Mouse (Mus musculus): ENCODE measurements around the gene Zfp827. TPM values are rescaled to one million over a fixed set of nuclear protein-coding genes. Genes with fewer than 3 reads are reported as not detected.

The Zfp827 gene
- 10 to 100 TPM; 18.4 to 20.2 TPM for total RNA-seq (2021)
- long read RNA-seq, experiment 1, partial matches to known transcripts: 0 of 5 reads
- long read RNA-seq, experiment 1, other reads (novel, unspliced or antisense): 5 of 5 reads
- long read RNA-seq, experiment 2, partial matches to known transcripts: 0 of 8 reads
- long read RNA-seq, experiment 2, other reads (novel, unspliced or antisense): 8 of 8 reads

- intact Hi-C loops (cut with DNase I): loop anchor here (2.0 to 10.0 kb wide), 3 partner anchors 206 to 367 kb away; partner anchors contain the start of genes Lsm6 and Smad1
- DNase-seq: peak; percentile 74 to 83
Measured at GRCm38 (mm10) chr8:79027977-79028487, at the start of gene Zfp827. TSS of gene Zfp827 (plus strand) at chr8:79028437.

- intact Hi-C loops (cut with DNase I): no loop called here
- DNase-seq: no peak
Measured at GRCm38 (mm10) chr8:79004341-79004740, 23.9 kb upstream of the Zfp827 start.

- no peak for DNase-seq
- intact Hi-C loops (cut with DNase I): no loop called here
Measured at GRCm38 (mm10) chr8:79015061-79015460, 13.2 kb upstream of the Zfp827 start.

- DNase-seq: no peak
- intact Hi-C loops (cut with DNase I): no loop called here
Measured at GRCm38 (mm10) chr8:79016076-79016475, 12.2 kb upstream of the Zfp827 start.

GRCm38 (mm10) chr8:79016583-79016982 lies 11.7 kb upstream of the Zfp827 start:
- intact Hi-C loops (cut with DNase I): no loop called here
- no peak for DNase-seq

- intact Hi-C loops (cut with DNase I): loop anchor here (10.0 kb wide), 1 partner anchor 371 kb away; the partner anchor contains the start of gene Smad1
- DNase-seq: no peak
Measured at GRCm38 (mm10) chr8:79023922-79024321, 4.3 kb upstream of the Zfp827 start.

GRCm38 (mm10) chr8:79027319-79027718 lies 918 bp upstream of the Zfp827 start:
- no peak for DNase-seq
- intact Hi-C loops (cut with DNase I): loop anchor here (5.0 to 10.0 kb wide), 2 partner anchors 205 to 367 kb away; partner anchors contain the start of genes Lsm6 and Smad1

GRCm38 (mm10) chr8:79028541-79029395 lies 531 bp downstream of the Zfp827 start:
- DNase-seq: peak; percentile 37 to 40
- intact Hi-C loops (cut with DNase I): loop anchor here (2.0 to 10.0 kb wide), 3 partner anchors 206 to 366 kb away; partner anchors contain the start of genes Lsm6 and Smad1

- peak; percentile 80 to 81 for DNase-seq
- intact Hi-C loops (cut with DNase I): loop anchor here (2.0 to 10.0 kb wide), 4 partner anchors 49 to 365 kb away; partner anchors contain the start of genes Lsm6 and Smad1
Measured at GRCm38 (mm10) chr8:79029396-79030325, 1.4 kb downstream of the Zfp827 start.

GRCm38 (mm10) chr8:79030326-79031265 lies 2.4 kb downstream of the Zfp827 start:
- intact Hi-C loops (cut with DNase I): loop anchor here (2.0 kb wide), 1 partner anchor 48 kb away; no protein-coding TSS in a partner anchor
- DNase-seq: peak; percentile 67 to 71

GRCm38 (mm10) chr8:79037532-79037931 lies 9.3 kb downstream of the Zfp827 start:
- intact Hi-C loops (cut with DNase I): no loop called here
- no peak for DNase-seq

- DNase-seq: no peak
- intact Hi-C loops (cut with DNase I): no loop called here
Measured at GRCm38 (mm10) chr8:79037991-79038390, 9.8 kb downstream of the Zfp827 start.

GRCm38 (mm10) chr8:79041429-79041828 lies 13.2 kb downstream of the Zfp827 start:
- intact Hi-C loops (cut with DNase I): no loop called here
- no peak for DNase-seq

GRCm38 (mm10) chr8:79042252-79042651 lies 14.0 kb downstream of the Zfp827 start:
- intact Hi-C loops (cut with DNase I): no loop called here
- DNase-seq: no peak

- intact Hi-C loops (cut with DNase I): no loop called here
Measured at GRCm38 (mm10) chr8:79044673-79045072, 16.4 kb downstream of the Zfp827 start.

GRCm38 (mm10) chr8:79046659-79047058 lies 18.4 kb downstream of the Zfp827 start:
- intact Hi-C loops (cut with DNase I): no loop called here
- DNase-seq: no peak

More at GRCm38 (mm10) chr8:79044673-79045072, 16.4 kb downstream of the Zfp827 start:
- no peak for DNase-seq

- intact Hi-C loops (cut with DNase I): no loop called here
- DNase-seq: no peak
Measured at GRCm38 (mm10) chr8:79048388-79049005, 20.3 kb downstream of the Zfp827 start.

GRCm38 (mm10) chr8:79054222-79054621 lies 26.0 kb downstream of the Zfp827 start:
- no peak for DNase-seq
- intact Hi-C loops (cut with DNase I): no loop called here
